Mouse (Mus musculus) heart, embryonic 15.5 days (tissue): ENCODE results near the gene Agps. TPM values are rescaled to one million over a fixed set of nuclear protein-coding genes. Genes with fewer than 3 reads are reported as not detected.
"Not testable (repeated sequence)": the region's sequence is repeated elsewhere in the genome, so short reads cannot be mapped to it uniquely, and the experiment has no call there.

Source experiments
- ATAC-seq: fragments of 200-750 bp; cut with Nextera tagmentation; replicated peaks from 2 replicates; pipeline ENCODE4 v1.8.0; 2017; ENCODE audit warnings: low read depth, moderate TSS enrichment; ENCODE audit not compliant: insufficient number of reproducible peaks, insufficient read depth, low FRiP score
- H3K27ac ChIP-seq: fragments of 300-500 bp; sonication (generic); 2 replicates; pipeline ENCODE4 v1.5.1; 2015; ENCODE audit warnings: mild to moderate bottlenecking, inconsistent platforms
- H3K27me3 ChIP-seq: fragments of 300-500 bp; sonication (generic); 2 replicates; pipeline ENCODE4 v1.6.1; 2015; ENCODE audit warnings: inconsistent platforms
- H3K36me3 ChIP-seq: fragments of 300-500 bp; sonication (generic); 2 replicates; pipeline ENCODE4 v1.6.1; 2015; ENCODE audit warnings: mild to moderate bottlenecking, inconsistent platforms
- H3K4me1 ChIP-seq: fragments of 300-500 bp; sonication (generic); replicated peaks from 2 replicates; pipeline ENCODE4 v1.6.1; 2015; ENCODE audit warnings: inconsistent platforms
- H3K4me2 ChIP-seq: fragments of 300-500 bp; sonication (generic); 2 replicates; pipeline ENCODE4 v1.6.1; 2015; ENCODE audit warnings: inconsistent platforms, mild to moderate bottlenecking, moderate library complexity
- H3K4me3 ChIP-seq: fragments of 300-500 bp; sonication (generic); 2 replicates; pipeline ENCODE4 v1.5.1; 2015; ENCODE audit warnings: mild to moderate bottlenecking, inconsistent platforms
- H3K9ac ChIP-seq: fragments of 300-500 bp; sonication (generic); 2 replicates; pipeline ENCODE4 v1.6.1; 2015; ENCODE audit warnings: mild to moderate bottlenecking, inconsistent platforms
- H3K9me3 ChIP-seq: fragments of 300-500 bp; sonication (generic); replicated peaks from 2 replicates; pipeline ENCODE4 v1.6.1; 2016; ENCODE audit warnings: inconsistent platforms
- WGBS: fragments of 180-500 bp; shearing (Covaris S2); methylation state at CpG from one replicate; pipeline ENCODE4 v1.1.7; 2015; ENCODE audit warnings: mixed read lengths; 5-methylcytosine and 5-hydroxymethylcytosine counted together
- polyA plus RNA-seq: library from polyadenylated mRNA; unstranded; fragments of >200 nt; fragmentation: Nextera tagmentation; extraction: Ambion mirVana; gene quantifications from 2 replicates; pipeline ENCODE4 v1.2.1, GENCODE M21; 2015

Agps gene
- polyA plus RNA-seq, 1 experiment from 2014 or later: 23.7 TPM

DNA sequence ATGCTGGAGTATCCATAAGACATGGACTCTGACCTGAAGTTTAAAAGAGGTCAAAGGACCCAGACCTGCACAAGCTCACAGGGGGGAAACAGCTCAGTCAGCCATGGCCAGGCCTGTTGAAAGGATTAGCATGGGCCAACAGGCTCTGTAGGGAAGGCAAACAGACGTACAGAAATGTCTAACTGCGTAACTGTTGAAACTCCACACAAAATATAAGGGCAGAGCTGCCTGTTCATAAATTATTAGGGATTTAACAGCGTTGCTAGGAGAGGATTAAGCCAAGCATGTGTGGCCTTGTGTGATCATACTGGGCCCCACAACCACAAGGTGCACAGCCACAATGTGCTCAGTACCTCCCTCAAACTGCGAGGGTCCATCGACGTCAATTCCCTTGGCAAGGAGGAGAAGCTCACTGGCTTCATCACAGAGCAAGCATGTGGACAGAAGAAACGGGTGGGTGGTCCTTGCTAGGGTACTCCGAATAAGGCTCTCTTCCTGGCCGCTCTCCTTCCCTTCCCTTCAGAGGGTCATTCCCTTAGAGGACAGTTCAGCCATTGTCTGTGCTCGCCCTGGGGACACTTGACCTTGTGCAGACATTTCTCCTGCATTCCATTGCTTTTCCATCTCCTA lies 131.3 kb downstream of the Agps start:
- no peak overlapping the region for H3K9ac ChIP-seq
- no peaks in the 10 kb centered on the region for H3K9me3 ChIP-seq
- H3K27me3 ChIP-seq: no peaks in the 10 kb centered on the region
- no peak overlapping the region for H3K27ac ChIP-seq
- H3K4me1 ChIP-seq: peaks cover 33% of the 10 kb centered on the region
- ATAC-seq: no peak
- H3K4me3 ChIP-seq: no peak overlapping the region
- no peaks in the 10 kb centered on the region for H3K36me3 ChIP-seq
- no peak overlapping the region for H3K4me2 ChIP-seq
- 78% methylated on average over 10 of the region's 10 CpGs for WGBS

DNA sequence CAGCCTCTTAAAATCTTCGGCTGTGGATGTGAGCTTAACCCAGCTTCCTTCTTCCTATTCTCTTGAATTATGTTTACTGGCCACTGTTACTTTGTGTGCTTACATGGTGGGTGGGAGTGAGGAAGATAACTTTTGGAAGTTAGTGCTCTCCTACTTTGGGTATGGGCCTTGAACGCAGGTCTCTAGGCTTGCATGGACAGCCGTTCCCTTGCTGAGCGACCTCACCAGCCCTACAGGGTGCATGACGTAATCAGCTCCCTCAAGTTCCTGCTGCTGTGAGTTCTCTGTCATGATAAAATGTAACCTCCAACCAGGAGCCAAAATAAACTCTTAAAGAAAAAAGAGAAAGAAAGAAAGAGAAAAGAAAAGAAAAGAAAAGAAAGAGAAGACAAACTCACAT lies 132.1 kb downstream of the Agps start:
- H3K4me2 ChIP-seq: peak overlapping the region; percentile 65
- no peaks in the 10 kb centered on the region for H3K36me3 ChIP-seq
- H3K9ac ChIP-seq: 0 out of 2 replicates have a peak overlapping the region, but pooled peaks have one; percentile 30
- H3K27ac ChIP-seq: peak overlapping the region; percentile 66; the same call in 1 of the 2 replicates
- peaks cover 32% of the 10 kb centered on the region for H3K4me1 ChIP-seq
- no peaks in the 10 kb centered on the region for H3K27me3 ChIP-seq
- no peaks in the 10 kb centered on the region for H3K9me3 ChIP-seq
- peak overlapping the region; percentile 35 for H3K4me3 ChIP-seq
- no peak for ATAC-seq
- 47% methylated on average over 5 of the region's 5 CpGs for WGBS

DNA sequence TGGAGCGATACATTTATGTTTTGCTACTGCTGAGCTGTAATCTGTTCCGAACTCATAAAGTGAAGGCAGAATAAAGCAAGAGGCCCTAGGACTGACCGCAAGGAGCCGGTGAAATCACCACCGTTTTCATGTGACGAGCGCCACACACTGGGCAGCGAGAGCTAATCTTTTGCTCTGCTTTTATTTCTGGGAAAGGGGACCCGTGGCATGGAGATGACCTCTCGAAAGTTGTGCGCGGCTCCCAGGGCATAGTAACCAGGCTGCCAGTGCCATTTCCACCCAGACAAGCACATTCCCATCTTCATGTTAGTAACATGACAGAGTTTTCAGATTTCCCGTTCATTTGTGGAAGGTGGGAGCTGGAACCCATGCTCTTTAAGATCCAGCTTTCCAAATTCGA lies 132.5 kb downstream of the Agps start:
- no peaks in the 10 kb centered on the region for H3K36me3 ChIP-seq
- H3K9ac ChIP-seq: peak overlapping the region; percentile 30; the same call in 1 of the 2 replicates
- no peaks in the 10 kb centered on the region for H3K9me3 ChIP-seq
- no peaks in the 10 kb centered on the region for H3K27me3 ChIP-seq
- peak overlapping the region; percentile 65 for H3K4me2 ChIP-seq
- H3K4me1 ChIP-seq: peaks cover 28% of the 10 kb centered on the region
- WGBS: 6% methylated on average over 14 of the region's 14 CpGs
- peak overlapping the region; percentile 66 for H3K27ac ChIP-seq
- ATAC-seq: peak; percentile 53
- H3K4me3 ChIP-seq: peak overlapping the region; percentile 35

DNA sequence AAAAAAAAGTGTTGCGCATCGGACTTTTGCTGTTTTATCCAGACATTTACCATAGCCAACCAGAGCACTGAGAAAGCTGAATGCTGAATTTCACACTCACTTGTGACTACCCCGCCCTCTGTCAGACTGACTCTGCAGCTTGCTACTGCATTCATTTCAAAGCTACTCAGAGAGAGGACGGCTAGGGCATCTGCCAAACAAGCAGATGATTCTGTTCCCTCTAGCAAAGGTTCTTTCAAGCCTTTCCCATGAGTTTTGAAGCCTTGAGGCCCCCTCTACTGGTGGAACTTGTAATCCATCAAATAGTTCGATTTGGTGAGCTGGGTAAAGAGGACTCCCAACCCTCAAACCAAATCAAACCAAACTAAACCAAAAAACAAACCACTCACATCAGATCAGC lies 133.0 kb downstream of the Agps start:
- WGBS: 11% methylated on average over 5 of the region's 5 CpGs
- H3K9ac ChIP-seq: peak overlapping the region; percentile 30; the same call in 1 of the 2 replicates
- ATAC-seq: peak; percentile 40; the same call in 1 of the 2 replicates

DNA sequence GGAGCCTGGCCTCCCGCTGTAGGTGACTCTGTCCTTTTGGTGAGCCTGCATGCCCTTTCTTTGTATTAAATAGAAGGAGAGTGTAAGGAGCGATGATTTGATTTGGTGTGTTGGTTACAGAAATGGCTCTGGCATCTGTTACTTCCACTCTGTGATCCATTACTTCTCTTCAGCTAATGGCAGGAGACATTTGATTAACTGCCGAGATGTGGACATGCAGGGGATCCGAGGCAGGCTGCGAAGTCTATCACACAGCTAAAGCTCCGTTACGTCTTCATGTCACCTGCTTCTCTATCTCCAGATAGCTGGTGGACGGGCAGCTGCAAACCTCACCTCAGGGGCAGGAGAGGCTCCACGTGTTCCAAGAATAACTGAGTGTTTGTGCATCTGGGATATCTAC lies 142.2 kb downstream of the Agps start:
- Histone ChIP-seq H3K27ac (no peak overlapping the region), H3K36me3 (no peaks in the 10 kb centered on the region), H3K4me2 (no peak overlapping the region), H3K4me3 (no peak overlapping the region), H3K27me3 (no peaks in the 10 kb centered on the region), H3K9me3 (no peaks in the 10 kb centered on the region), H3K4me1 (no peaks in the 10 kb centered on the region), H3K9ac (no peak overlapping the region)
- ATAC-seq: no peak
- 41% methylated on average over 9 of the region's 9 CpGs for WGBS

More for the DNA sequence above, 133.0 kb downstream of the Agps start:
- Histone ChIP-seq H3K27ac (peak overlapping the region; percentile 66), H3K4me1 (peaks cover 23% of the 10 kb centered on the region), H3K27me3 (no peaks in the 10 kb centered on the region), H3K36me3 (no peaks in the 10 kb centered on the region), H3K4me2 (peak overlapping the region; percentile 65), H3K9me3 (no peaks in the 10 kb centered on the region), H3K4me3 (peak overlapping the region; percentile 35)

DNA sequence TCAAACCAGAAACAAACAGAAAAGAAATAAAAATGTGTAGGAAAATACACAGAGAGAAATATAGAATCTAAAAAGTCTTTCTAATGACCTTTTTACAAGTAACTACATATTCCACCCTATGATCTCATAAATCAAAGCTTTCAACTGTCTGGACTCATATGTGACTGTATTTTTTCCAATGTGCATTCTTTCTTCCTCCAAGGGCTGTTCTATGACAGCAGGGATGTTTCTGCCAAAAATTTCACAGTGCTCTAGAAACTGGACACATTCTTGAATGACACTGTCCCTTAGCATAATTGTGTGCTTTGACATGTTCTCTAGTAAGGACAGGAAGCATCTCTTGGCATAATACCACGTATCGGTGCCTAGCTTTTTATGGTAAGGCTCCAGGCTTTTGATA lies 144.1 kb downstream of the Agps start:
- H3K4me3 ChIP-seq, H3K27ac ChIP-seq, H3K4me1 ChIP-seq, H3K4me2 ChIP-seq, H3K9ac ChIP-seq, H3K36me3 ChIP-seq, ATAC-seq, H3K27me3 ChIP-seq, H3K9me3 ChIP-seq: not testable (repeated sequence)
- 67% methylated on average over 2 of the region's 2 CpGs for WGBS

DNA sequence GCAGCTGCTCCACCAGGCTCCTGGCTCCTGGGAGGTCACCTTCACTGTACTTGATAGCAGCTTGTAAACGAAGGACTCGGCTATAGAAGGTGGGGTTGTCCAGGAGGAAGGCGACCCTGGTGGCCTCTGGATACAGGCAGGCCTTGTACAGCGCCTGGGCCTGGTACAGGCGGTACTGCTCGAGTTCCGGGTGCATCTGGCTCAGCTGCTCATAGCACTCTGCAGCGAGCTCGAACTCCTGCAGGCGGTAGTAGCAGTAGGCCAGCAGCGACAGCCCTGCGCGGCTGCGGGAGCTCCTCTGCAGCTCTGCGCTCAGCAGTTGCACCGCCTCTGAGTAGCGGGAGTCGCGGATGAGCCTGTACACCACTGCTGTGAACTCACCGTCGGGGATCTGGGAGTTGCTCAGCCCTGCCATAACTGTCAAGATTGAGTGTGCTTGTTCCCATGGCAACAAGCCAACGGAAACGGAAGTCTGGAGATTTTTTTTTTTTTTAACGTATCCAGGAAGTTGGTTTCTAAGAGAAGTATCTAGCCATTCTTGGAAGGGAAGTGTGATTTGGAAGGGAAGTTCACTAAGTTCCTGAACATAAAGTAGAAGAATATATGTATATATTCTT lies 145.9 kb downstream of the Agps start, which contains the start of gene Ttc30a2:
TSS of gene Ttc30a2 (minus strand) at position 419 of the 617 bp plus-strand sequence.
- H3K4me1 ChIP-seq, H3K36me3 ChIP-seq, H3K27me3 ChIP-seq, H3K9ac ChIP-seq, H3K4me3 ChIP-seq, H3K27ac ChIP-seq, H3K9me3 ChIP-seq: not testable (repeated sequence)
- 25% methylated on average over 21 of the region's 24 CpGs for WGBS
- ATAC-seq: peak; percentile 45
- peak within 1 kb of the TSS; percentile 46 for H3K4me2 ChIP-seq

Other genes with a start within 250 kb of the Agps start
- 170 and 171 TPM in 2 replicates for gene Hnrnpa3, start 172.9 kb upstream of the Agps start, polyA plus RNA-seq
- 49.4 and 52.0 TPM in 2 replicates for gene Nfe2l2, start 127.5 kb upstream of the Agps start, polyA plus RNA-seq
- gene Ttc30b, start 106.4 kb downstream of the Agps start, polyA plus RNA-seq: 11.7 and 12.7 TPM in 2 replicates
- 0.76 and 0.78 TPM in 2 replicates for gene Ttc30a2, start 146.0 kb downstream of the Agps start, polyA plus RNA-seq
- gene Ttc30a1, start 149.8 kb downstream of the Agps start, polyA plus RNA-seq: 4.8 and 5.9 TPM in 2 replicates